ENCODE assay signal across 11 mouse cellular contexts in the genomic region with DNA sequence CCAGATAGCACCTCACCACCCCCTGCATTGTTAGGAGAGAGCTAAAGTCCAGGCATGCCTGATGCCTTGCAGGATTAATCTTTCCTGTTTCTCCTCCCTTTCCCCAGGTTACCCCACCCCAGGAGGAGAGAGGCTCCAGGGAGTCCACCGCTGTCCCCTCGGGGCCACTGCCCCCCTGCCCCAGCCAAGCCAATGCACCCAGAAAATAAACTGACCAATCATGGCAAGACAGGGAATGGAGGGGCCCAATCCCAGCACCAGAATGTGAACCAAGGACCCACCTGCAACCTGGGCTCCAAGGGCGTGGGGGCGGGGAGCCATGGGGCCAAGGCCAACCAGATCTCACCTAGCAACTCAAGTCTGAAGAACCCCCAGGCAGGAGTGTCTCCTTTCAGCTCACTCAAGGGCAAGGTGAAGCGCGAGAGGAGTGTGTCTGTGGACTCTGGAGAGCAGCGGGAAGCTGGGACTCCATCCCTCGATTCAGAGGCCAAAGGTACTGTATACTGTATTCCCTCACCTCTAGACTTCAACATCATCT. TPM values are rescaled to one million over a fixed set of nuclear protein-coding genes. Genes with fewer than 3 reads are reported as not detected.
DNase-seq lines count a peak whose midpoint lies in the region; ATAC-seq and TF ChIP-seq lines count a peak whose summit lies in the region.
"Had no signal": no experiment of that assay in that cellular context is flagged by ENCODE, and none has a peak within 500 bp of the region (broad histone marks: within the 10 kb centered on the region; RNA-seq: fewer than 3 reads in every experiment).

No protein-coding gene starts in this region.

- no peak for TF ChIP-seq CTCF in lung, adult 2 months (IDR thresholded peaks at IDR 0.05; ENCODE audit: insufficient read depth, low read length)

- peak; percentile 32 for DNase-seq in lung, adult 2 months
- DNase-seq in lung, adult 18-20 months, result no peak
- DNase-seq in spleen, adult 18-20 months, result no peak
- no peak for DNase-seq in spleen, adult 12 weeks (ENCODE audit: low spot score)
- DNase-seq: liver, embryonic 13.5 days had no signal

- peak overlapping the region; percentile 94; the same call in 1 of the 2 replicates for H3K27ac ChIP-seq in forebrain, embryonic 12.5 days
- H3K27ac ChIP-seq in kidney, embryonic 14.5 days (ENCODE audit: low read depth, low read length), result no peak overlapping the region; the same call in 1 of the 2 replicates
- peak overlapping the region; percentile 77 for H3K27ac ChIP-seq in neural tube, embryonic 14.5 days (ENCODE audit: low read depth, low read length)
- H3K27ac ChIP-seq: liver, embryonic 13.5 days had no signal

- H3K4me1 ChIP-seq in lung, adult 2 months (ENCODE audit: control insufficient read depth, insufficient read depth, low read length), result peaks cover 40% of the 10 kb centered on the region
- peaks cover 67% of the 10 kb centered on the region for H3K4me1 ChIP-seq in forebrain, embryonic 12.5 days
- H3K4me1 ChIP-seq in kidney, embryonic 14.5 days (ENCODE audit: control insufficient read depth, insufficient read depth, low read length), result peaks cover 55% of the 10 kb centered on the region
- H3K4me1 ChIP-seq in neural tube, embryonic 14.5 days (ENCODE audit: control insufficient read depth, insufficient read depth, low read length), result peaks cover 53% of the 10 kb centered on the region

- TF ChIP-seq POLR2A in lung, adult 2 months (IDR thresholded peaks at IDR 0.05; ENCODE audit: borderline replicate concordance, extremely low read depth, low read depth, low read length), result no peak

- no peaks in the 10 kb centered on the region for H3K9me3 ChIP-seq in forebrain, embryonic 12.5 days
- H3K9me3 ChIP-seq in kidney, embryonic 14.5 days (ENCODE audit: control insufficient read depth, low read length), result no peaks in the 10 kb centered on the region
- H3K9me3 ChIP-seq in neural tube, embryonic 14.5 days (ENCODE audit: control insufficient read depth, low read length), result no peaks in the 10 kb centered on the region
- H3K9me3 ChIP-seq: liver, embryonic 13.5 days had no signal

- H3K4me2 ChIP-seq in forebrain, embryonic 12.5 days, result no peak overlapping the region; the same call in 1 of the 2 replicates
- peak overlapping the region; percentile 80 for H3K4me2 ChIP-seq in kidney, embryonic 14.5 days (replicated peaks; ENCODE audit: low read depth, low read length)
- H3K4me2 ChIP-seq in neural tube, embryonic 14.5 days (ENCODE audit: low read depth, low read length), result peak overlapping the region; percentile 80; the same call in 1 of the 2 replicates
- H3K4me2 ChIP-seq: liver, embryonic 13.5 days had no signal

- H3K9ac ChIP-seq in forebrain, embryonic 12.5 days, result no peak overlapping the region
- H3K9ac ChIP-seq in kidney, embryonic 14.5 days (ENCODE audit: low read depth, low read length), result no peak overlapping the region
- H3K9ac ChIP-seq in neural tube, embryonic 14.5 days (replicated peaks; ENCODE audit: low read depth, low read length), result peak overlapping the region; percentile 41; the same call in 1 of the 2 replicates

- peaks cover 12% of the 10 kb centered on the region for H3K27me3 ChIP-seq in forebrain, embryonic 12.5 days
- no peaks in the 10 kb centered on the region for H3K27me3 ChIP-seq in kidney, embryonic 14.5 days (ENCODE audit: control insufficient read depth, insufficient read depth, low read length)
- H3K27me3 ChIP-seq in neural tube, embryonic 14.5 days (ENCODE audit: control insufficient read depth, insufficient read depth, low read length), result no peaks in the 10 kb centered on the region
- H3K27me3 ChIP-seq: Patski had no signal

- no peak overlapping the region for H3K4me3 ChIP-seq in lung, adult 2 months (replicated peaks; ENCODE audit: extremely low read depth, low read depth, low read length)
- H3K4me3 ChIP-seq in forebrain, embryonic 12.5 days (replicated peaks), result no peak overlapping the region
- no peak overlapping the region for H3K4me3 ChIP-seq in kidney, embryonic 14.5 days (ENCODE audit: low read length)
- no peak overlapping the region for H3K4me3 ChIP-seq in neural tube, embryonic 14.5 days (ENCODE audit: low read depth, low read length)
- H3K4me3 ChIP-seq: liver, embryonic 13.5 days had no signal

- H3K36me3 ChIP-seq in forebrain, embryonic 12.5 days (replicated peaks), result peaks cover 35% of the 10 kb centered on the region
- peaks cover 35% of the 10 kb centered on the region for H3K36me3 ChIP-seq in kidney, embryonic 14.5 days (ENCODE audit: control insufficient read depth, insufficient read depth, low read length)
- peaks cover 8% of the 10 kb centered on the region; the same call in 1 of the 2 replicates for H3K36me3 ChIP-seq in neural tube, embryonic 14.5 days (ENCODE audit: control insufficient read depth, insufficient read depth, low read length)

- no peak for ATAC-seq in forebrain, embryonic 12.5 days (ENCODE audit: low FRiP score)
- ATAC-seq in kidney, embryonic 14.5 days (ENCODE audit: low FRiP score, low TSS enrichment), result no peak
- ATAC-seq in neural tube, embryonic 14.5 days (ENCODE audit: low read depth), result no peak
- no peak for ATAC-seq in erythroblast, adult 5-6 weeks (replicated peaks; ENCODE audit: low FRiP score, poor library complexity, severe bottlenecking)

- 60% methylated on average over 8 of the region's 8 CpGs for WGBS in lung, adult 2 months
- WGBS in forebrain, embryonic 12.5 days, result 54% methylated on average over 8 of the region's 8 CpGs
- WGBS in kidney, embryonic 14.5 days, result 51% methylated on average over 8 of the region's 8 CpGs
- 56% methylated on average over 8 of the region's 8 CpGs for WGBS in neural tube, embryonic 14.5 days

RNA-seq across cellular contexts. Expression of a gene that starts 18.1 kb away (rescaled TPM):
- polyA plus RNA-seq in lung, adult 2 months (2012; rRNA removed), result 69.0 and 70.7 TPM in 2 replicates
- polyA plus RNA-seq in forebrain, embryonic 12.5 days (2016; fragmentation: Nextera tagmentation; extraction: Ambion mirVana), result 10.6 and 10.7 TPM in 2 replicates
- 14.5 and 14.6 TPM in 2 replicates for polyA plus RNA-seq in kidney, embryonic 14.5 days (2014; fragmentation: Nextera tagmentation; extraction: Ambion mirVana)
- polyA plus RNA-seq in neural tube, embryonic 14.5 days (2014; fragmentation: Nextera tagmentation; extraction: Ambion mirVana), result 11.5 and 12.3 TPM in 2 replicates
- 0.77 and 0.84 TPM in 2 replicates for total RNA-seq in erythroblast, adult 5-6 weeks (2015; ENCODE audit: low replicate concordance)
- total RNA-seq in erythroblast, adult 5-6 weeks (2017; ENCODE audit: low replicate concordance), result 0.42 and 2.8 TPM in 2 replicates

RNA-seq across cellular contexts. Expression of a gene that starts 45.9 kb away (rescaled TPM):
- polyA plus RNA-seq in lung, adult 2 months (2012; rRNA removed), result 4.0 and 4.4 TPM in 2 replicates
- polyA plus RNA-seq in forebrain, embryonic 12.5 days (2016; fragmentation: Nextera tagmentation; extraction: Ambion mirVana), result 0.29 TPM in 1 of 2 replicates, not detected in the other
- polyA plus RNA-seq in kidney, embryonic 14.5 days (2014; fragmentation: Nextera tagmentation; extraction: Ambion mirVana), result 0.30 and 0.39 TPM in 2 replicates
- polyA plus RNA-seq in neural tube, embryonic 14.5 days (2014; fragmentation: Nextera tagmentation; extraction: Ambion mirVana), result not detected in 2 replicates
- not detected in 2 replicates for total RNA-seq in erythroblast, adult 5-6 weeks (2015; ENCODE audit: low replicate concordance)
- total RNA-seq in erythroblast, adult 5-6 weeks (2017; ENCODE audit: low replicate concordance), result not detected in 2 replicates
- polyA plus RNA-seq: cortical plate, adult 2 months; liver, embryonic 13.5 days; Patski had no signal

RNA-seq across cellular contexts. Expression of a gene that starts 59.8 kb away (rescaled TPM):
- 0.16 TPM in 1 of 2 replicates, not detected in the other for polyA plus RNA-seq in lung, adult 2 months (2012; rRNA removed)
- polyA plus RNA-seq in forebrain, embryonic 12.5 days (2016; fragmentation: Nextera tagmentation; extraction: Ambion mirVana), result not detected in 2 replicates
- polyA plus RNA-seq in kidney, embryonic 14.5 days (2014; fragmentation: Nextera tagmentation; extraction: Ambion mirVana), result not detected in 2 replicates
- not detected in 2 replicates for polyA plus RNA-seq in neural tube, embryonic 14.5 days (2014; fragmentation: Nextera tagmentation; extraction: Ambion mirVana)
- not detected in 2 replicates for total RNA-seq in erythroblast, adult 5-6 weeks (2015; ENCODE audit: low replicate concordance)
- not detected in 2 replicates for total RNA-seq in erythroblast, adult 5-6 weeks (2017; ENCODE audit: low replicate concordance)
- polyA plus RNA-seq: liver, embryonic 13.5 days; Patski had no signal
